Mouse (Mus musculus) B cell, adult 2 months (primary cell): ENCODE results near the gene Ndufa8.

Source experiments
- DNase-seq, 2 experiments: peaks; one replicate each; pipeline ENCODE4 v3.0.0; 2022

Ndufa8 gene

DNA sequence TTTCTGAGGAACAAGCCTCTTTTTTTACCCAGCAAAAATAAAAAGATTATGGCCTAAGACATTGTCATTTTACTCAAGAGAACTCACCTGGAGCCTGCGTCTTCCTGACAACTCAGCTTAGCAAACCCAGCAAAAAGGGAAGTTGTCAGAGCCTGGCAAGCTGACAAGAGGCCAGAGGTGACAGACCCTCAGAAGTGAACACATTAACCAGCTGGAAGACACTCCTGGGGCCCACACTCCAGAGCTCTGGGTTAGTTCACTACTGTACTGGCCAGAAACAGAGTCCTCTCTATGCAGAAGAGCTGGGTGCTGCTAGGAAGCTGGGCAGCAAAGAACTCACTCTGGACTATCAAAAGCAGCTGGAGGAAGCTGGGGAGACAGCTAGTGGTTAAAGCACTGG, 8.3 kb downstream of the Ndufa8 start:
- DNase-seq, result peak; percentile 3 to 8

DNA sequence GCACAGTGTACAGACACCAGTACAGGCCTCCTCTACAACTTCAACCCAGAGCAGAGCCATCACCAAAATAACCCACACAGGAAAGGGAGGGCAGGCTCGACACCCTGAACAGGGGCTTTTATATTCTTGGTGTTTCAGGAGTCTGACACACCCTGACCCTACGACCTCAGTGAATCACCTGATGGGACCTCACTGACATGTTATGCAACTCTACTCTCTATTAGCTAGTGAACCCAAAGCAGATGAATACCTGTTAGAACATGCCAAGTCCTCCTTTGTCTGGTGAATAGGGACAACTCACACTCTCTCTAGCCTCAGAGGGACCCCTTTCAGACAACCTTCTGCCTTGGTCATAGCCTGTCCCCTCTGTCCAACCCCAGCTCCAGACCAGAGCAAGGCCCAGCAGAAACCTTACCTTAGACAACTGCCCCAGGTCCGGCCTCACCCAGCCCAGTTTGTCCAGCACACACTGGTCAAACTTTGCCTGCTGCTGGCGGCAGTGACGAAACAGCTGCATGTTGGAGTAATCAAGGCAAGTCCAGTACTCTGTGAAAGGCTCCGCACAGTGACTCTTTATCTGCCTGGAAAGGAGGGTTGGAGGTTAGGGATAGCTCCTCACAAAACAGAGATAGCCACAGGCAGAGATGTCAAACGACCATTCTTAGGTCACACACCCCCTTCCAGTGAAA, 9.8 kb downstream of the Ndufa8 start:
- no peak for DNase-seq

- DNase-seq, result no peak
Observed at GRCm38 (mm10) chr2:36035413-36036081, 13.7 kb downstream of the Ndufa8 start.

DNA sequence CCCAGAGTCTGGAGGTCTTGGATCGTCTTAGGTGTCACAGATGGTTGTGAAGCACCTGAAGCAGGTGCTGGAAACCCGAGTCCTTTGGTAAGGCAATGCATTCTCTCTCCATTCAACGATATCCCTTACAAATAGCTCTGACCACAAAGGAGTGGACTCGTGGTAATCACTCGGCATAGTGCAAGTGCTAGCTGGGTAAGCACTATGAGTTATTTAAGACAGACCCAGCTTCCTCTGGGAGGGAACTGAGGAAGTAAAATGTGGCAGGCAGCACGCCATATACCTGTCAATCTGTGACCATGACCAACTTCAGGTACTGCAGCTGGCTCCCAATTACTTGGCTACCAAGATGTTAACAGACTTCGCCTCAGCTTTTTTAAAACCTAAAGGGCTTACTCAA, 14.3 kb downstream of the Ndufa8 start:
- no peak for DNase-seq

DNA sequence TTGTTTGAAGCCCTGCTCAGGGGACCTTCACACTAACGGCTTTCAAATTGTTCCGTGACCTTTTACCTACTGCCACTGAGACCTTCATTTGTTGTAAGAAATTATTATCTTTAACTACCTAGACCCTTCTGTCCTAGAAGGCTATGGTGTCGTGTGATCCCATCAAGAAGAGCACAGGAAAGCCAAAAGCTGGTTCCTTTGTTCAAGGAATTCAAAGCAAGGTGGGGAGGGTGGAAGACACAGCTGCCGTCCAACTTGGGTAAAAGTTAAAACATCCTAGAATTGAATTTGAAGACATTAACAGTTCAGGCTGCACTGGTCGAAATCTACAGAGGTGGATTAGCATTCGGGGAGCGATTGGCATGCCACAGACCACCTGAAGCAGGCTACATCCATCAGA, 15.2 kb downstream of the Ndufa8 start:
- no peak for DNase-seq

DNA sequence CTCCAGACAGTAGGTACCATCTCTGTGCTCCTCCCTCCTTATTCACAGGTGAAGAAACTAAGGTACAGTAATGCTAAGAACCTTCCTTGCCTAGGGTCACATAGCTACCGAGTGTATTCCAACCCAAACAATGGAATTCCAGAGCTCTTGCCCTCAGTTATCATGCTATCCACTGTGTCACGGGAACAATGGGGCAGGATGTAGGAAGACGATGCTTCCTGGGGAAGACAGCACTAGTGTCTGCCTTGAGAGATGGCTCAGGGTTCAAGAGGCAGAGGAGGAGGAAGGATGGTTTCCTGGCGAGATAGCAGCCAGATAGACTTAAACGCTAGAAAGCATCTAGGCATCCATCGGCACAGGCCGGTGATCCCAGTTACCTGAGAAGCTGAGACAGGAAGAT, 16.3 kb downstream of the Ndufa8 start:
- DNase-seq, result no peak

- DNase-seq, result no peak
Observed at GRCm38 (mm10) chr2:36023291-36023690, 25.9 kb downstream of the Ndufa8 start.

- DNase-seq, result peak; percentile 55 to 58
Observed at GRCm38 (mm10) chr2:36021385-36022159, 27.6 kb downstream of the Ndufa8 start.

GRCm38 (mm10) chr2:36013010-36013409, 36.2 kb downstream of the Ndufa8 start:
- DNase-seq, result no peak

DNA sequence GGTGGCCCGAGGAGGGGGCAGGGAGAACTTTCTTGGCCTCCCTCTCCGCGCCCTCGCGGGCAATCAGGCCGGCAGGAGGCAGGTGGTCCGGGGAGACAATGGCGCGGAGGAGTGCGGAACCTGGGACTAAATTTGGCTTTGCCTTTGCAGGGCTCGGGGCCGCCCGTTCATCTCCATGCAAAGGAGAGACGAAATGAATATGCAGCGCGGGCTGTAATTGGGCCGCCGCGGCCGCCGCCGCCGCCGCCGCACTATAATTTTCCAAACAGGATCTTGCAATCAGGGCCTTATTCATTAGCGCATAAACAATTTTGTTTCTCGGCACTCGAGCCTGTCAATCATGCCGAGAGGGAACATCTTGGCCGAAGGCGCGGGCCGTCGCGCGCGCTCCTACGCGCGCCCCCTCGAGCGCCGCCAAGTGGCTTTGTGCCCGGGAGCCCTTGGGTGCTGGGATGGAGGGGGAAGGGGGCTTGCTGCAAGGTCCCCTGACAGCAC, 37.8 kb downstream of the Ndufa8 start:
- DNase-seq, result no peak

DNA sequence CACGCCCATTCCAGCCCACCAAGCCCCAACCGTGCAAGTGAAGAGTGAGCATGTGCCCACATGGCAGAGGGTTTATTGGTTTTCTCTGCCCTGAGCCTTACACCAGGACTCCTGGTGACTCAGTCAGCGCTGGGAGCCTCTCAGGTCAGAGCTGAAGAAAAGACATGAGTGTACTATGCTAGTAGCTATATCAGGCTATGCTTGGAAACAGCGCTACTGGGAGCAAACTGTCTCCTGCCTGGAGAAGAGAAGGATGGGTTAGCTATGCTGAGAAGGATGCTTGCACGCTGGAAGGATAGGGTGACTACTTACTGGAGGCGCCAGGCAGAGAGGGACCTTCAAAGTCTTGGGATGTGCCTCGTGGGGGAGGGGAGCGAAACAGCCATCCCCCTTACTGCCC, 38.6 kb downstream of the Ndufa8 start:
- no peak for DNase-seq

DNA sequence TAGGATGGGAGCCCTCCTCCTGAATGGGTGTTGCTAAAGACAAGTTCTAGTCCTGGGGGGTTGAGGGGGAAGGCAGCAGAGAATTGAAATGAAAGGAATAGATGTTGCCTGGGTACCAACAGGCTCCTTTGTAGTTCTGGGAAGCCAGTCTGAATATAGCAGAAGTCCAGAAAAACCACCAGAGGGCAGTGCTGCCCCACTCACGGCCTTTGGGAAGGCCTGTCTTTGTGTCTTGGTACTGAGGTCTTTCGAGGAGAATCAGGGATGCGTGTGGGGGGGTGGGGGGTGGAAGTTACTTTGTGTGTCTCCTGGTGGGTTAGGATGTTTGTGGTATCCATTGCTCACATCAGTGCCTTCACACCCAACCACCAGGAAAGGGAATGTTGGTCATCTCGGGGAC, 39.8 kb downstream of the Ndufa8 start:
- DNase-seq, result peak; percentile 73 to 74

DNA sequence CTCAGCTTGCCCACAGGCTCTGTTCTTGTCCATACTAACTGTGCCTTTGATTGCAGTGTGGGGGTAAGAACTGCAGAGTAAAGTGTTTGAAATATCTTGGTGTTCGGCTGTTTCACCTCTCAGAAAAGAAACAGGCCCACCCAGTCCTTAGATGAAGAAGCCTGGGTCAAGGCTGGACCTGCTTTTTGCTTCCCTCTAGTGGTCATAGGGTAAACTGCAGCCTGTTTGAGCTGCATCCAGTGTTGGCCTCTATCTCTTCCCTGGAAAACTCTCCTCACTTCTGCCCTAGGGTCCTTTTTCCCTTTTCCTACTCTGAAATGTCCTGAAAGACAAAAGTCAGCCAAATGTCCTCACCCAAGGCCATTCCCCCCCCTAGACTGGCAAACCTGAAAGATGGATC, 41.1 kb downstream of the Ndufa8 start:
- DNase-seq, result peak; percentile 53 to 56

- no peak for DNase-seq
Observed at GRCm38 (mm10) chr2:36002188-36002587, 47.0 kb downstream of the Ndufa8 start.

- DNase-seq, result no peak
Observed at GRCm38 (mm10) chr2:36000390-36000789, 48.8 kb downstream of the Ndufa8 start.

- DNase-seq, result no peak
Observed at GRCm38 (mm10) chr2:35999212-35999611, 50.0 kb downstream of the Ndufa8 start.

- no peak for DNase-seq
Observed at GRCm38 (mm10) chr2:35998416-35998815, 50.8 kb downstream of the Ndufa8 start.

DNA sequence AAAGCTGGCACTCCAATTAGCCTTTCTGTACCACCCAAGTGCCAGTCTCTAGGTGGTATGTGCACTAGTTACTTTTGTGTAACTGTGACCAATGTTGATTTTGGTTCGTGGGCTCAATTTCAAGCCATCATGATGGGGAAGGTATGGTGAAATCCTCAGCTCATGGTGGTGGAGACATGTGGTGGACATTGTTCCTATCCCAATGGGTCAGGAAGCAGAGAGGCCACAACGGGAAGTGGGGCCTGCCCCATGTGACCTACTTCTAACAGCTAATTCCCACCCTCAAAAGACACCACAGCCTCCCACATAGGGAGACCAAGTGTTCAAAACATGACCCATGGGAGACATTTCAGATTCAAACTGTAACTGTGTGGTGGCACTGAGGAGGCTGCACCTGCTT, 52.5 kb downstream of the Ndufa8 start:
- no peak for DNase-seq

DNA sequence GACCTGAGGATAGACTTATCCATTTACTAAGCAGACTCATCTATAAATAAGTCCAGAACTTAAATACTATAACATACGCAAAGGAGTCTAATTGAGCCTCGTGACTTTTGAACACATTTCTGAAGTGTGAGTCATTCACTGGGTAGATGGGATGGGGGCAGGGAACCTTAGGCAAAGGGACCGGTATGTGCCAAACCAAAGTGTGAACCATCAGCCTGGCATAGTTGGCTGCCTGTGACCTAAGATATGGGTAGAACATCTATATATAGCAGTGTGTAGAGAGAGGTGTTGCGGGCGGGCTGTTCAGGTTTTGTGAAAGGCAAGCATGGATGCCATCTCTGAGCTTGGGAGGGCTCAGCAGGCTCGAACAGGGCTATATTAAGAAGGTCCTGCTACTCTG, 54.9 kb downstream of the Ndufa8 start:
- DNase-seq, result no peak

GRCm38 (mm10) chr2:35993481-35993880, 55.7 kb downstream of the Ndufa8 start:
- DNase-seq, result no peak

- DNase-seq, result no peak
Observed at GRCm38 (mm10) chr2:35992259-35992658, 56.9 kb downstream of the Ndufa8 start.
